Mouse (Mus musculus) heart, postnatal 25 days (tissue): ENCODE measurements around the gene Pla2g12a. TPM values are rescaled to one million over a fixed set of nuclear protein-coding genes. Genes with fewer than 3 reads are reported as not detected.
A peak's percentile ranks its signal among the peaks of the same experiment; 100 is the strongest.

Experiments
- DNase-seq: peaks from one replicate; pipeline ENCODE4 v3.0.0; 2022; ENCODE audit warnings: low spot score
- intact Hi-C: fragments of 180-260 bp; cut with DNase I; formaldehyde crosslinking; loops from one replicate; pipeline ENCODE4 v1.15.1; 2025
- total RNA-seq, 2 experiments: library from RNA; stranded (reverse); gene quantifications; 2 replicates each; pipeline ENCODE4 v1.2.3; 2021

Pla2g12a gene
- total RNA-seq, 2 experiments from 2014 or later = 41.5 to 50.2 TPM

GRCm38 (mm10) chr3:129892003-129892402 is 13.6 kb downstream of the Pla2g12a start:
- intact Hi-C loops = no loop called here
- no peak for DNase-seq

- DNase-seq = no peak
- intact Hi-C loops = no loop called here
These were observed 14.7 kb downstream of the Pla2g12a start for GRCm38 (mm10) chr3:129893143-129893542.

- DNase-seq = no peak
These were observed 18.2 kb downstream of the Pla2g12a start for GRCm38 (mm10) chr3:129896591-129896990.

GRCm38 (mm10) chr3:129898886-129899285 is 20.5 kb downstream of the Pla2g12a start:
- DNase-seq = no peak
- intact Hi-C loops = no loop called here

More at GRCm38 (mm10) chr3:129896591-129896990, 18.2 kb downstream of the Pla2g12a start:
- intact Hi-C loops = no loop called here

- DNase-seq = peak; percentile 56
- intact Hi-C loops = loop anchor here (10.0 kb wide), 1 partner anchor 793 kb away; no protein-coding TSS in a partner anchor
These were observed 22.9 kb downstream of the Pla2g12a start, which contains the start of gene Casp6 for GRCm38 (mm10) chr3:129901271-129901809. Casp6 (plus strand) TSS chr3:129901425.

GRCm38 (mm10) chr3:129903369-129903768 is 25.0 kb downstream of the Pla2g12a start:
- intact Hi-C loops = loop anchor here (10.0 kb wide), 1 partner anchor 791 kb away; no protein-coding TSS in a partner anchor
- DNase-seq = no peak

GRCm38 (mm10) chr3:129903866-129904265 is 25.5 kb downstream of the Pla2g12a start:
- DNase-seq = no peak
- intact Hi-C loops = loop anchor here (2.0 to 10.0 kb wide), 2 partner anchors 73 to 791 kb away; partner anchors contain the start of gene Gar1

GRCm38 (mm10) chr3:129904381-129905132 is 26.2 kb downstream of the Pla2g12a start:
- no peak for DNase-seq
- intact Hi-C loops = loop anchor here (2.0 to 10.0 kb wide), 2 partner anchors 74 to 790 kb away; partner anchors contain the start of gene Gar1

GRCm38 (mm10) chr3:129912025-129912424 is 33.6 kb downstream of the Pla2g12a start:
- no peak for DNase-seq
- intact Hi-C loops = no loop called here

- no peak for DNase-seq
- intact Hi-C loops = no loop called here
These were observed 34.8 kb downstream of the Pla2g12a start for GRCm38 (mm10) chr3:129913241-129913640.

- intact Hi-C loops = no loop called here
These were observed 39.0 kb downstream of the Pla2g12a start for GRCm38 (mm10) chr3:129917424-129917823.

GRCm38 (mm10) chr3:129918434-129918833 is 40.0 kb downstream of the Pla2g12a start:
- intact Hi-C loops = loop anchor here (1.0 kb wide), 1 partner anchor 161 kb away; no protein-coding TSS in a partner anchor
- DNase-seq = no peak

More at GRCm38 (mm10) chr3:129917424-129917823, 39.0 kb downstream of the Pla2g12a start:
- no peak for DNase-seq

GRCm38 (mm10) chr3:129923581-129923980 is 45.2 kb downstream of the Pla2g12a start:
- intact Hi-C loops = no loop called here
- no peak for DNase-seq

GRCm38 (mm10) chr3:129925861-129926260 is 47.5 kb downstream of the Pla2g12a start:
- DNase-seq = no peak
- intact Hi-C loops = no loop called here

- DNase-seq = no peak
These were observed 51.9 kb downstream of the Pla2g12a start for GRCm38 (mm10) chr3:129930213-129930778.

GRCm38 (mm10) chr3:129932443-129932842 is 54.0 kb downstream of the Pla2g12a start:
- intact Hi-C loops = loop anchor here (5.0 kb wide), 1 partner anchor 40 kb away; the partner anchor contains the start of gene Mcub
- no peak for DNase-seq

More at GRCm38 (mm10) chr3:129930213-129930778, 51.9 kb downstream of the Pla2g12a start:
- intact Hi-C loops = loop anchor here (5.0 kb wide), 1 partner anchor 42 kb away; the partner anchor contains the start of gene Mcub

GRCm38 (mm10) chr3:129936561-129936960 is 58.2 kb downstream of the Pla2g12a start:
- no peak for DNase-seq
- intact Hi-C loops = no loop called here

- intact Hi-C loops = no loop called here
These were observed 59.4 kb downstream of the Pla2g12a start for GRCm38 (mm10) chr3:129937848-129938247.

GRCm38 (mm10) chr3:129939058-129939457 is 60.7 kb downstream of the Pla2g12a start:
- DNase-seq = no peak
- intact Hi-C loops = no loop called here

More at GRCm38 (mm10) chr3:129937848-129938247, 59.4 kb downstream of the Pla2g12a start:
- DNase-seq = no peak

- intact Hi-C loops = no loop called here
- DNase-seq = no peak
These were observed 62.4 kb downstream of the Pla2g12a start for GRCm38 (mm10) chr3:129940780-129941179.
